Mouse (Mus musculus) mouse trophoblast stem cell (cell line): Measurements from ENCODE around the gene Sfmbt2.

ENCODE experiments used
- in situ Hi-C, 2 experiments: fragments of 300-500 bp; cut with MseI, MboI; formaldehyde crosslinking; loops; 2 replicates in 1 of 2; 3 replicates in 1 of 2; pipeline ENCODE4 v1.15.1; 2025

The Sfmbt2 gene

DNA sequence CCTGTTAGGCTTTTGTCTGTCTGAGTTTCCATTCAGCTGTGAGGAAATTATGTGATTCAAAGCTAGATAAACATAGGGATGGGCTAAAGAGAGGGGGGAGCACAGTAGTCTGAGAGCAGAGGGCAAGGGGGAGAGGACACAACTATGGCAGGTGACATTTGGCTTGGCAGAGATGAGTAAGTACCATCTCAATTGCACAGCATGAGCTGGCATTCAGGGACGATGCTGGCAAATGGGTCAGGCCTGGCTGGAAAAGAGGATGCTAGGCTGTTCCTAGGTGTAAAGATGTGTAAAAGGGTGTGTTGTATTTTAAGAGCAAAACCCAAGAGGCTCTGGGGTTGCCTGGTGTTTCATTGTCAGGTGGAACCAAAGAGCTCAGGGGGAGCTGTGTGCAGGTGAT, 188.5 kb downstream of the Sfmbt2 start:
- in situ Hi-C loops, result no loop called here

DNA sequence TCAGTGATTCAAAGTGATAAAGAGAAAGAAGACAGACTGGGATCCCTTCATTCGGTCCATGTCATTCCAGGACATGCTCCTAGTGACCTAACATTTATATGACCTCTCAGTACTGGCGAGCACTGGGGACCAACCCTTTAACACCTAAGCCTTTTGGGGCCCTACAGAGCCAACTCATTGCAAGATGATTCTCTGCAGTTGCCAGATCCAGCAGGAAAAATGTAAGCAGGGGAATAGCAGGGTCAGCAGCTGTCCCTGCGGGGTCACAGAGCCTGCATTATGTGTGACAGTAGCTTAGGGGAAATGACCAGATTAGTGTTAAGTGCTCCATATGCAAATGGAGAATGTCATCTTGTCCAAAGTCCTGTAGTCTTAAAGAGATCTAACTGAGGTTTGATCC, 195.2 kb downstream of the Sfmbt2 start:
- in situ Hi-C loops, result no loop called here

DNA sequence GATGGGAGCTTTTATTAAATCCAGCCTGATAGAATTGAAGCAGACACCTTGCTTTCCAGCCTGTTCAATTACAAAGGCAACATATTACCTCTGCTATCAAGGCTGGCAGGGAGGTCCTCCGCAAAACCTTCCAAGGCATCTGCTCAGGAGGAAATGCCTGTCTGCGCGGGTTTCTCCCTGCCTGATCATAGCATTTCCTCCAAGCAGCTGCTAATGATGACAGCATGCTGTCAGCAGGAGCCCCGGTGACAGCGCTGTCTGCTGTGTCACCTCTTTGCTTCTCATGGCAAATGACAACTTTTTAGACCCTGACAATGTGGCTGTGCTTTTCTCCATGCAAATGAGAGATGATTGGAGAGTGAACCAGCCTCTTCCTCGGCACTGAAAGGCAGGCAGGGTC, 199.1 kb downstream of the Sfmbt2 start:
- in situ Hi-C loops, result no loop called here

DNA sequence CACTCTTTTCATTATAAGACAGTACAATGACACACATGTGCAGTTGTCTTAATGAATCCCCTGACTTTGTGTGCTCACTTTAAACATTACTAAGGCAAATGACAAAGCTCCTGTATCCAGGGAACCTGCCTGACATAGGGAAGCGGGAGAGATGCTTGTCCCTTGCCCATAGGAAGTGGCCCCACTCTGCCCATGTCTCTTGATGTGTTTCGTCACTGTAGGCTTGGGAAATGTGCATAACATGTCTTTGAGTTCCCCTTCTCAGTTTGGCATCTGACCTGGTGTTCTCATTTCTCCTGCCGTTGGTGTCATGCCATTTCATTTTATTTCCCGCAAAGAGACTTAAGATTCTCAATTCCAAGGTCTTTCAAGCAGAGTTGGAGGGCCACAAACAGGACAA, 202.0 kb downstream of the Sfmbt2 start:
- in situ Hi-C loops, result no loop called here

DNA sequence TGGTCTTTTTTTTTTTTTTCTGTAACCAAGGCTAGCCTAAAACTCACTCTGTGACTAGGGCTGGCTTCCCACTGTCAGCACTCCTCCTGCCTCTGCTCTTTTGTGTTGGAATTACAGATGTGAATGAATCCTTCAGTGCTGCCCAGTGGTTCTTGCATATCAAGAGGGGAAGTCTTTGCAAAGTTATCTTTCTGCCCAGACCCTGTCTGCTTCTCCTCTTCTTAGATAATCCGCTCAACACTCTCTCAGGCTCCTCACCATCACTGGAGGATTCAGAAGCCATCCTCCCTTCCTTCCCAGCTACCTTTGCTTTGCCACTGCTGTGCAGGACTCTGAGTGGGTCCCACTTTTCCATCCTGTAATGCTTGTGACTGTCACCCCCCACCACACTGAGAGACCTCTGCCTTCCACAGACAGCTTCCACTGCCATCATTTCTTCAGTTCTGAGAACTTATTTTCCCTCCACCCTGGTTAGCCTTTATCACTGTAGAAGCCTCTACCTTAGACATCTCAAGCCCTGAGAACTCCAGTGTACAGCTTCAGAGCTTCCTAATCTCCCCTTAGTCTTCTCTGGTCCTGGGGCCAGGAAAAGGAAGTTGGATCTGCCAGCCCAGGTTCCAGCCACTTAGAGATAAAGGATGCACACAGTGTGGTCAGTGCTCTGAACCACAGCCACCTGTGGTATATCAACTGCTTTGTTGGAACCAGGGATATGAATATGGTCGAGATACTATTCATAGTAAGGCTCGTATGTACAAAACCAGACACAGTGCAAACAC, 205.8 kb downstream of the Sfmbt2 start:
- in situ Hi-C loops, result no loop called here

DNA sequence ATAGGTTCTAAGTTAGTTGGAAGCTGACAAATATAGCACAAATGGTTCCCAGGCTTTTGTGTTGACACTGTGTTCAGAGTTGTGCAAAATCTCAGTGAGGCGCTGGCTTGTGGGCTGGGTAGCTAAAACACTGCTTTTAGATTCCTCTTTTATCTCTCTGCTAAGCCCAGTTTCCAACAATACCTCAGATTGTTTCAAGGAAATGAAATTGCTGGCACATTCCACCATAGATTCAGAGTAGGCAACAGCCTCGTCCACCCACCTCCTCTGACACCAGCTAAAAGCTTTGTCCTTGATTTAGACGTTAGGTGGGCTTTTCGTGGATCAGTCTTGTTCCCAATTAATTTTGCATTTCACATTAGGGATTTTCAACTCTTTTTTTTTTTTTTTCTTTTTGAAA, 212.4 kb downstream of the Sfmbt2 start:
- in situ Hi-C loops, result no loop called here

DNA sequence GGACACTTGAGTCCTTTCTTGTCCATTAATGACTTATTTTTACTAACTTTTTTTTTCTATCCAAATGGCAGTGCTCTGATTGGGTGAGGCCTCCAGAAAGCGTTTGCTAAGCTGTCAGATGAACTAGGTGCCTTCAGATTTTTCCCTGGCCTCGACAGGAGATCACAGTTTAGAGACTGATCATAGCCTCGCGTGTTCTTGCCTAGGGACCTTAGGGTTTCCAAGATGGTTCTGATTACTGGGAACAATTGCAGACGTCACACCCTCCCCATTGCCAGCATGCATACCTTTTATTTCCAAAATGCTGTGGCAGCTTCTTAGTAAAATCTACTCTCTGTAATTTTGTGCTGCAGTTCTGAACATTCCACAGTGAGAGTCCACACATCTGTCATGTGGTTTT, 212.8 kb downstream of the Sfmbt2 start:
- in situ Hi-C loops, result no loop called here

DNA sequence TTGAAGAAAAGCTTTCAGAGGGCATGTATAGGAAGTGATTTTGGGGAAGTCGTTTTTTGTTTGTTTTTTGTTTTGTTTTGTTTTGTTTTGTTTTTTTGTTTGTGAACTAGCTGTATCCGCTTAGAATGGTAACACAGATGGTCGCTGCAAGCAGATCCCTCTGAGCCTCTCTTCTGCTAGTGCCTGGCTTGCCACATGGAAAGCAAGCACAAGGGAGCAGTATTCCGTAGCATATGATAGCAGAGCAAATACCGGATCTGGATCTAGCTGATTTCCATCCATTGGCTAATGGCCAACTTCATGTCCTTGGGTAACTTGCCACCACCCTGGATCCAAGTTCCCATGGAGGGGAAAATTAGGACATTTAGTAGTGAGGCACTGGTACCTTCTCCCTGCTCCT, 221.0 kb downstream of the Sfmbt2 start:
- in situ Hi-C loops, result no loop called here

DNA sequence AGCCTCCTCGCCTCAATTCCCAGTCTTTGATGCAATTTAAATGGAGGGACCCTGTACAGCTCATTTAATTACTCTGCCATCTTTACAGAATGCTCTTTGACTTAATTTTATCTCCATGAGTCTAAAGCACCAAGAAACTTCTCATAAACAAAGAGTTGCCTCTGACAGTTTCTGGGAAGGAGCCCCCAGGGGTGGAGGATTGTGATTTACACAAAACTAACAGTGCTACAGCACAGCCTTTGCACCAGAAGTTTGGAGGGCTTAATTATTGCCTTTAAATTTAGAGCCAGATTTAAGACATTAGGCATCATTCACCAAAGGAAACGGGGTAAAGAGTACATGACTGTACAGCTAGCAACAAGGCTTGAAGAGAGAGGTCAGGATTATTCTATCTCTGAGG, 245.2 kb downstream of the Sfmbt2 start:
- in situ Hi-C loops, result no loop called here
